Mouse (Mus musculus): Measurements from ENCODE around the gene Gm14408. TPM values are rescaled to one million over a fixed set of nuclear protein-coding genes. Genes with fewer than 3 reads are reported as not detected.
"Not testable (repeated sequence)": the region's sequence is repeated elsewhere in the genome, so short reads cannot be mapped to it uniquely, and the experiment has no call there.

The Gm14408 gene
- total RNA-seq (2021) (not detected), polyA plus RNA-seq (2012; rRNA removed) (not detected in 2 replicates)
- long read RNA-seq = 0 reads

DNA sequence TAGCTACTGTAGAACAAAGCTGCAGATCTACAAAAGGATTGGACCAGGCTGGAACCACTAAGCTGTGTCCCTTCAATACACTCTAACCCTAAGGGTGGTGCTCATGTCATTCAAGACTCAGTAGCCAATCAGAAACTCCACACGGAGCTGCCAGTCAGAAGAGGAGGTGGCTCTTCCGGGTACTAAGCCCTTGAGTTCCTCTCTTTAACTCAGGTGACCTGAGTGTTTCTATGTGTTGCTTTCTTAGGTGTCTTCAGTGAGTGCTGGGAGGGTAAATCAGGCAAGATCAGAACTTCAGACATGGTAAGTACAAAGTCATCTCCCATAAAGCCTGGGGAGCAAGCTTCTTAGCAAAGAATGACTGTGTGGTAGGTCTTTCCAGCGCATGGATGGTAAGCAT lies at the start of gene Gm14408:
Gene Gm14408, plus strand, starts transcription at position 301 of the 400 bp plus-strand sequence.
- not testable (repeated sequence) for DNase-seq

DNA sequence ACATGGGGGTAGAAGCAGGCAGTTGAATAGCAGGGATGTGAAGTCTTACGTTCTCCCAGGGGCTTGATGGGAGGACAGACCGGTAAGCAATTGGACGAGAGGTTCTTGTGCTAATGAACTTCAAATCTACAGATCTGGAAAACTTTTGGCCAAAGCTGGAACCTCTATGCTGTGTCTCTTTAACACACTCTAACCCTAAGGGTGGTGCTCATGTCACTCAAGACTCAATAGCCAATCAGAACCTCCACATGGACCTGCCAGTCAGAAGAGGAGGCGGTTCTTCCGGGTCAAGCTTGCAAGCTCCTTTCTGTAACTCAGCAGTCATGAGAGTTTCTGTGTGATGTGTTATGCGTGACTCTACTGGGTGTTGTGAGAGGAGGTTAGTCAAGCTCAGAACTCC lies 32.6 kb upstream of the Gm14408 start, which contains the start of gene Gm14295:
Gene Gm14295, plus strand, starts transcription at position 301 of the 400 bp plus-strand sequence.
- DNase-seq = not testable (repeated sequence)

DNA sequence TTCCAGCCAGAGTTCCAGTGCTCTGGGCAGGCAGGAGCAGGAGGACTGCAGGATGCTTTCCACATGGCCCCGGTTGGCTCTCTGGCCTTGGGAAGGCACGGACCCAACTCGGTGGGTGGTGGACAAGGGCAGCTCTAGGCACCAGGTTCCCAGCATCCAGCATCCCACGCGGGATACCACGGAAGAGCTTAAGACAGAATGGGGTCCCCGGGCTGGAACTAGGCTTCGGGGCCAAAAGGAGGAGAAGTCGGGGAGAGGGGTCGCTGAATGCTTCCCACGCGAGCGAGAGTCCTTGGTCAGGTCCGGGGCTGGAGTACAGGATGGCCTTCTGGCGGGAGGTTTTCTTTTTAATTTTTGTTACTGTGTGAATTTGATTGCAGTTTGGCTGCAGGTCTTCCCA lies 32.2 kb upstream of the Gm14408 start:
- peak; percentile 2 for DNase-seq

Other genes with a start within 250 kb of the Gm14408 start
- gene Gm14308, start 194.8 kb upstream of the Gm14408 start, total RNA-seq (2021) = 1 to 10 TPM; 4.6 to 5.5 TPM
- 0.29 and 0.52 TPM in 2 replicates for gene Gm14308, start 194.8 kb upstream of the Gm14408 start, polyA plus RNA-seq (2012; rRNA removed)
- 10 to 100 TPM in 1 of 2 experiments, 1 to 10 TPM in 1; 10.0 to 13.3 TPM for gene Zfp973, start 160.6 kb upstream of the Gm14408 start, total RNA-seq (2021)
- gene Zfp973, start 160.6 kb upstream of the Gm14408 start, polyA plus RNA-seq (2012; rRNA removed) = 0.30 and 0.64 TPM in 2 replicates
- 10 to 100 TPM; 11.0 to 13.0 TPM for gene Gm14305, start 122.8 kb upstream of the Gm14408 start, total RNA-seq (2021)
- 0.39 and 0.67 TPM in 2 replicates for gene Gm14305, start 122.8 kb upstream of the Gm14408 start, polyA plus RNA-seq (2012; rRNA removed)
- 10 to 100 TPM in 1 of 2 experiments, 1 to 10 TPM in 1; 9.0 to 10.3 TPM for gene Gm14295, start 32.5 kb upstream of the Gm14408 start, total RNA-seq (2021)
- 0.51 and 0.73 TPM in 2 replicates for gene Gm14295, start 32.5 kb upstream of the Gm14408 start, polyA plus RNA-seq (2012; rRNA removed)
- gene Gm14296, start 96.7 kb downstream of the Gm14408 start, total RNA-seq (2021) = 10 to 100 TPM in 1 of 2 experiments, 1 to 10 TPM in 1; 6.4 to 11.8 TPM
- 0.54 and 0.90 TPM in 2 replicates for gene Gm14296, start 96.7 kb downstream of the Gm14408 start, polyA plus RNA-seq (2012; rRNA removed)
- 10 to 100 TPM; 23.1 to 40.2 TPM for gene Gm14419, start 169.8 kb downstream of the Gm14408 start, total RNA-seq (2021)
- 0.27 and 0.50 TPM in 2 replicates for gene Gm14419, start 169.8 kb downstream of the Gm14408 start, polyA plus RNA-seq (2012; rRNA removed)
- 1 to 10 TPM in 1 of 2 experiments, under 1 TPM in 1; 0.73 to 1.6 TPM for gene Gm14401, start 243.2 kb downstream of the Gm14408 start, total RNA-seq (2021)
- gene Gm14401, start 243.2 kb downstream of the Gm14408 start, polyA plus RNA-seq (2012; rRNA removed) = not detected in 2 replicates

Data from adrenal gland, adult 2 months (tissue).